Mouse (Mus musculus) adrenal gland, postnatal 36 days (tissue): ENCODE measurements around the gene Bola1. TPM values are rescaled to one million over a fixed set of nuclear protein-coding genes. Genes with fewer than 3 reads are reported as not detected.
"Not testable (repeated sequence)": the region's sequence is repeated elsewhere in the genome, so short reads cannot be mapped to it uniquely, and the experiment has no call there.

Experiments used
- DNase-seq, 2 experiments: peaks; one replicate each; pipeline ENCODE4 v3.0.0; 2021; ENCODE audit warnings: mixed read lengths in 1 of 2
- total RNA-seq, 2 experiments: library from RNA; stranded (reverse); gene quantifications; 2 replicates each; pipeline ENCODE4 v1.2.3; 2021

Bola1 gene
- total RNA-seq, 2 experiments from 2014 or later = 26.8 to 41.2 TPM

- no peak for DNase-seq
Measured at GRCm38 (mm10) chr3:96181510-96182381, 37.8 kb downstream of the Bola1 start.

DNA sequence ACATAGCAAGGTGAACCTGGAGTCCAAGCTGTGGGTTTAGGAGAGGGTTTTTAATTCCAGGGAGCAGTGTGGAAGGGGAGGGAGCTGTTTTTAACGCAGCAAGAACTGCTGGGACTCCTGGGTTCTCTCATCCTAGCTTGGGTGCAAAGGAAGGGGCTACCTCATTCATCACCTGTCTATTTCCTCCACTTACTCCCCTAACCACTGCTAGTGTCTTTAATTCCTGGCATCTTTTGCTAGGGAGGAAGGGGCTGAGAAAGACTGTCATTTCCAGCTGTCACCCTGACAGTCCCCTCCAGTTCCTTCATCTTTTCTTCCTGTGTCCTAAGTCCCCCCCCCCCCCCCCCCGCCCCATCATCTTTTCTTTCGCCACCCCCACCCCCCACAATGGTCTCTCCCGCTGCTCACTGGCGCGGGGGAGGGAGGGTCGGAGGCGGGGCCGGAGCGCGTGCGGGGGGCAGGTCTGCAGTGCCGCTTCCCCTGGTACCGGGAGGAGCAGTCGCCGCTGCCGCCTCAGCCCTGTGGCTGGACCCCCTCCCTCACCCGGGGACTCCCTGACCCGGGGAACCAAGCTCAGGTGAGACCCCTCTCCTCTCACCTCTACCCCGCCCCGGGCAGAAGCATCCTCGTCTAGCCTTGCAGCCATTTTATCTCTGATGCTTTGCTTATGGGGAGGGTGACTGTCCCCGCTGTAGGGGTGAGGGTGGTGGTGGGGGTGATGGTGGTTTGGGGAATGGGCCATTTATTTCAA lies 38.6 kb downstream of the Bola1 start, which contains the start of gene Sv2a:
Gene Sv2a (plus strand): TSS at position 425 of the 751 bp plus-strand sequence.
- DNase-seq = peak; percentile 55 to 71

- DNase-seq = peak; percentile 44 to 60
Measured at GRCm38 (mm10) chr3:96179531-96179930, 40.0 kb downstream of the Bola1 start.

DNA sequence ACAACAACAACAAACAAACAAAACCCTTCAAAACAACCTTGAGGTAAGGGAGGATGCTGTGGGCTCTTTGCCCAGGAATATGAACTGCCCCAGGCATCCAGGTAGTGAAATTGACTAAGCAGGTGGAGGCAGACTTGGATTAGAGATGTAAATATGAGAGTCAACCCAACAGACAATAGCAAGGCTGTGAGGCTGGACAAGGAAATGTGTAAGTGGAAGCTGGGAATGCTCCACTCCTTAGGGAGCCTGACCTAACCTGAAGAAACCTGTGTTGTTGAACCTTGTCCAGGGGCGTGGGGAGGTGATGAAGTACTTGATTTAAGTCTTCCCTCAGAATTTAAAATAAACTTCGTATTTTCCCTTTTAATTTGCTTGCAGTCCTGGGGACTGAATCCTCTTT lies 40.6 kb downstream of the Bola1 start:
- no peak for DNase-seq

DNA sequence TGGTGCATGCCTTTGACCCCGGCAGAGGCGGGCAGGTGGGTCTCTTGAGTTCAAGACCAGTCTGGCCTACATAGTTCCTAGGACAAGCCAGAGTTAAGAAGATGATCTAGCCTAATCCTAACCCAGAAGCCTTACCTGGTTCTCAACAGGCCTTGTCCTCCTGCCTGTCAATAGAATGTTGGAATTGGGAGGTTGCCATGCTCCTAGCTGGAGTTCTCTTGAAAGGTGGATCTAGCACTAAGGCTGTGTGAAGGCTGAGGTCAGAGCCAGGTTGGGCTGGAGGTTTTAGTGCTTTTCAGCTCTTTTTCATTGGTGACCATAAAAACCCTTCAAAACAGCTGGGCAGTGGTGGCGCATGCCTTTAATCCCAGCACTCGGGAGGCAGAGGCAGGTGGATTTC lies 41.1 kb downstream of the Bola1 start:
- DNase-seq = no peak

DNA sequence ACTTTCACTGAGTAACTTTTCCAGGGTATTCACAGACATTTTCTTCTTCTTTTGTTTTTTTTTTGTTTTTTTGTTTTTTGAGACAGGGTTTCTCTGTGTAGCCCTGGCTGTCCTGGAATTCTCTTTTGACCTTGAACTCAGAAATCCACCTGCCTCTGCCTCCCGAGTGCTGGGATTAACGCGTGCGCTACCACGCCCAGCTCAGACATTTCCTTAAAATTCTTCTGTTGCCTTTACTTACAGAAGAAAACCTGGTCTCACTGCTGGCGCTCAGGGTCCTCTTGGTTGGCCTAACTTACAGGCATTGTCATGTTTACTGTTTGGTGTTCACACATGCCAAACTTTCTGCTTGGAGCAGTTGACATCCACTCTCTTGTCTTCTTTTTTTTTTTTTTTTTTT lies 44.3 kb downstream of the Bola1 start:
- no peak for DNase-seq

DNA sequence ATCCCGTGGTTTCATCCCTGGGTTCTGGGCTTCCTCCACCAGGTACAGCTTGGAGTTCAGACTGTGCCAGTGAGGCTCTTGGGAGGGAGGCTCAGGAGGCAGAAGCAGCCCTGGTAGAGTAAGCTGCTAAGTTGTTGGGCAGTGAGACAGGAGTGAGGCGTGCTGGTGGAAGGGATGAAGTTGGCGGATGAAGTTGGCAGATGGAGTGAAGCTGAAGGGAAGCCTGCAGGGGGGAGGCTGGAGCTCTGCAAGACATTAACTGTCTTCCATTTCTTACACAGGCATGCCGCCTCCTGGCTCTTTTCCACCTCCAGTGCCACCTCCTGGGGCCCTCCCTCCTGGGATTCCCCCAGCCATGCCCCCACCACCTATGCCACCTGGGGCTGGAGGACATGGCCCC lies 45.5 kb downstream of the Bola1 start:
- not testable (repeated sequence) for DNase-seq

DNA sequence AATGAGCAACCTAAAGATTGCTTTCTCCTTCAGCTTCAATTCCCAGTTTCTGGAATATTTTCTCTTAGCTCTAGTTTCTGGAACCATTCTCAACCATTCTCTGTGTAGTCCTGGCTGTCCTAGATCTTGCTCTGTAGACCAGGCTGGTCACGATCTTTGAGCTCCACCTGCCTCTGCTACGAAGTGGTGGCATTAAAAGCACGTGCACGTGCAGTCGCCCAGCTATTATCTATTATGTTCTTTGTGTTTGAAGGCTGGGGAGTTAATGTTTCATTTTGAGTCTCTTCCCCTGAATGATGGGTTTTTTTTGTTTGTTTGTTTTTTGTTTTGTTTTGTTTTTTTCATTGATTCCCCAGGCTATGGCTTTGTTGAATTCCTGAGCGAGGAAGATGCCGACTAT lies 46.3 kb downstream of the Bola1 start:
- no peak for DNase-seq

- DNase-seq = peak; percentile 88 to 92
Measured at GRCm38 (mm10) chr3:96172197-96173178, 47.0 kb downstream of the Bola1 start, which contains the start of gene Sf3b4. Gene Sf3b4, plus strand, starts transcription at chr3:96172332.

DNA sequence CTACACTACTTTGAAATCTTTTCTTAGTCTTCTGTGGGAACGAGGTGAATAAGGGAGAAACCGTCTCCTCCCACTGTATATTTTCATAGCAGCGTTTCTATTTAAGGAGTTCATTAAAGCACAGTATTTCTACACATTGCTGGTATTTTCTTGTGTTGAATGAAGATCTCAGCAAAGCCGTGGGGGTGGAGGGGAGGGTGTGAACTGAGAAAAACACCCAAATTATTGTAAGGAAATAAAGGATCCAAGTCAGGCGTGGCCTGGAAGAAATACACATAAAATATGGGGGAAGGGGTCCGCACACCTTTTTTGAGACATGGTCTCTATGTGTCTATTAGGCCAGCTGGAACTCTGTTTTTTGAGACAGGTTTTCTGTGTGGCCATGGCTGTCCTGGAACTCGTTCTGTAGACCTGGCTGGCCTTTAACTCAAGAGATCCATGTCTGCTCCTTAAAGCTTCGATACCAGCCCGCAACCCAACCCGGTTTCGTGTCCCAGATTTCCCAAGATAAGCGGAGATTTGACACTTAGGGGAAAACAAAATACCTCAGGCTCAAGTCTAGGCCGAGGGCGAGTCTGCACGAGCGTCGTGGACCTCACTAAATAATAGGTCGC lies 47.8 kb downstream of the Bola1 start:
- DNase-seq = no peak

GRCm38 (mm10) chr3:96170976-96171545 lies 48.4 kb downstream of the Bola1 start:
- peak in 1 of 2 experiments; percentile 23 for DNase-seq

DNA sequence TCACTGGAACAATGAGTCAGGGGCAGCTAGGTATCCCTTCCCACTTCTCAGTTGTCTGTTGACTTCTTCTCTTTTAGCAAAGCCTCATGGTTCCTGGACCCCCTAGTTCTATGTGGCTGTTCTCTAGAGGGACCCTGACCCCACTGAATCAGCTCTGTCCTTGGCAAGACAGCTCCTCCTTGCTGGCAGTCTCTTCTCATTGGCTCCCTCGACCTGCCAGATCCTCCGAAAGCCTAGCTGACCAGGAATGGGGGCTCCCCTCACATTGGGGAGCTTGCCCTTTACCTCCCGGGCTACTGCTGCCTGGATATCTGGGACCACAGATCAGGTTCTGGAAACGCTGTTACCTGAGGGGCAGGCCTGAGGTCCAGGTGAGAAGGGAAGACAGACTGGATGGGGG lies 49.2 kb downstream of the Bola1 start:
- DNase-seq = peak; percentile 56 to 70

- DNase-seq = no peak
Measured at GRCm38 (mm10) chr3:96168466-96169158, 50.9 kb downstream of the Bola1 start.

GRCm38 (mm10) chr3:96163040-96163439 lies 56.5 kb downstream of the Bola1 start:
- no peak for DNase-seq

GRCm38 (mm10) chr3:96161869-96162840 lies 57.4 kb downstream of the Bola1 start, which contains the start of gene Mtmr11:
Gene Mtmr11, plus strand, starts transcription at chr3:96162004.
- peak; percentile 26 to 60 for DNase-seq

DNA sequence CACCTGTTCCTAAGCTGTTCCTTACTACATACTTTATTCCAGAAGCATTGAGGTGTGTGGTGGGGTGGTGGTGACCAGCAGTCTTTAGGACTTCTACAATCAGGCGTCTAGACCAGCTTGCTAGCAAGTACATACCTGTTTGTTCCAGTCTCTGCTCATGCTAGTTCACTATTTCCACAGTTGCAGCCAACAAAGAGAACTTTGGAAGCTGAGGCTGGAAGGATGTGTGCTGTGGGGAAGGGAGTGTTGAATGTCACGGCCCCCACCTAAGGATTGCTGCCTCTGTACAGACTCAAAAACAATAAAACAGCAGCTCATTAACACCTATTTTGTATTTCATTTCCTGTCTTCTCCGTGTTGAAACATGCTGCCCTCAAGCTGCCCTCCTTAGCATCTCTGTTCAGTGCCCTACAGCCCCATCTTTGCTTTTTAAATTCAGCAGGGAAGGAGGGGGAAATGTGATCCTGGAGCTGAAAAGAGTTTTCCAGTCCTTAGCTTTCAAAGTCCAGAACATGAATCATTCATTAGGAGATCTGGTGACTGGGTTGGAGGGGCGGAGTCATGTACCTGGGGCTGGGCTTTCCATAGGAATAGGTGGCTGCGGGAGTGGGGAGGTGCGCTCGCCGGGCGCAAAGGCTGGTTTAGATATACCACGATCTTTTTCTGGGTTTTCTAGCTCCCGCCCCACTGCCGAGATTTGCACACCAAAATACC lies 58.5 kb downstream of the Bola1 start:
- peak; percentile 82 to 88 for DNase-seq

DNA sequence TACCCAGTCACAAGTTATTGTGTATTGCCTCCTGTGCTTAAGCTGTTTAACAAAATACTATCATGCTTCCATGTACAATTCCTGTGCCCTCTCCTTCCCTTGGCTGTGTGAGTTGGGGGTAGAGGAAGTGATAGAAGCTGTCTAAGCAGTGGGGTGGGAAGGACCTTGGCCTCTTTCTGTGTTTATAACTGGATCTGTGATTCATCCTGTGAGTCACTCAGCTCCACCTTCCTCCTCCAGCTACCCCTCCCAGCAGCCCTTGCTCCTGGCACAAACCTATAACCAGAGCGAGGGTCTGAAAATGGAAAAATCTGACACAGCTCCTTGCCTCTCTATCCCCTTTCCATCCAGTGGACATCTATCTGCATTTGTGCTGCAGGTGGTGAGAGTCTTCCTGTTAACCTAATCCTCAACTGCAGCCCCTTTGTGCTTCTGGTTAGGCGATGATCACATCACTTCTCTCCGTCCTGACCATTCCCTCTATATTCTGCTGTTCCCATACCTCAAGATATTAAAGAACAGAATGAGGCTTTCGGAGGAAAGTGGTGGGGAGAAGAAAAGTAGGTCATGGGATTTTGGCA lies 59.2 kb downstream of the Bola1 start:
- peak; percentile 81 to 87 for DNase-seq

DNA sequence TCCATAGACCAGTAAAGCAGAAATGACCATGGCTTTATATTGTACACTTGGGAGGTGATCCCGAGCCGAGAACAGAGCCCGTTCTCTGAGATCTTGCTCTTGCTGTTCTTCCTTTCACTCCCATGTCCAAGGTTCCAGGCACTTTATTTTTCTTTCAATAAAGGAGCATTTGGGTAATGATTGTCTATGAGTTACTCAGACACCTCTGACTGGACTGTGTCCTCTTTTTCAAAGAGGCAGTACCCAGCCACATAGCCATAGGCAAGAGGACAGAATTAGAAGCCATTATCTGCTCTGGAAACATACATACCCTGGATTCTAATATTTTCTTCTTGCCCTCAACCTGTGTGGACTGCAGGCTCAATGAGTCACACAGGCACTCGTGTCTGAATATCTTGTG lies 59.7 kb downstream of the Bola1 start:
- DNase-seq = no peak
